19 mouse cellular contexts compared by ENCODE assay signal in the genomic region with DNA sequence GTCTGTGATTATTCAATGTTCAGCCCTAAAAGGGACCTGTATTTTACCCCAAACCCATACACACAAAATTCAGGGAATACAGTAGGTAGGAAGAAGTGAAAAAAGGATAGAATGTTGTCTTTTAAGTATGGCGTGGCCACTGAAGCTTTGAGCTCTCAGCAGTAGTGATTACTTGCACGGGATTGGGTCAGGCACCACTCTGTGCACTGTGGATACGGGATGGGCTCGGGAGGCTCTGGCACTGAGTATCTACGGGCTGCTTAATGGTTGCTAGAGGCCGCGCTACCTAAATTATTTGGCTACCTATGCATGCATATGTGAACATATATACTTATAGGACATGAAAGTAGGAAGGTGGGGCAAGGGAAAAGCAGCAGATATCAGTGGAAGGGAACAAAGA.
DNase-seq lines count a peak whose midpoint lies in the region; ATAC-seq and TF ChIP-seq lines count a peak whose summit lies in the region.
"Had no signal": no experiment of that assay in that cellular context is flagged by ENCODE, and none has a peak within 500 bp of the region (broad histone marks: within the 10 kb centered on the region; RNA-seq: fewer than 3 reads in every experiment).

No protein-coding gene starts in this region.

- no peak overlapping the region for H3K27ac ChIP-seq in hindbrain, postnatal 0 days
- no peak overlapping the region for H3K27ac ChIP-seq in hindbrain, embryonic 10.5 days
- H3K27ac ChIP-seq in midbrain, embryonic 15.5 days, result no peak overlapping the region
- H3K27ac ChIP-seq in midbrain, embryonic 13.5 days, result no peak overlapping the region
- no peak overlapping the region for H3K27ac ChIP-seq in forebrain, embryonic 16.5 days (ENCODE audit: low read length)
- no peak overlapping the region for H3K27ac ChIP-seq in neural tube, embryonic 15.5 days (replicated peaks)
- H3K27ac ChIP-seq: midbrain, embryonic 12.5 days had no signal

- H3K4me2 ChIP-seq in hindbrain, postnatal 0 days (ENCODE audit: low read depth, low read length), result no peak overlapping the region
- no peak overlapping the region for H3K4me2 ChIP-seq in midbrain, embryonic 15.5 days
- H3K4me2 ChIP-seq in midbrain, embryonic 13.5 days (replicated peaks), result no peak overlapping the region
- no peak overlapping the region for H3K4me2 ChIP-seq in forebrain, embryonic 16.5 days (ENCODE audit: low read length)
- no peak overlapping the region for H3K4me2 ChIP-seq in neural tube, embryonic 15.5 days
- H3K4me2 ChIP-seq: heart, embryonic 11.5 days; midbrain, embryonic 12.5 days had no signal

- DNase-seq in hindbrain, postnatal 0 days (ENCODE audit: low spot score), result no peak
- DNase-seq in hindbrain, embryonic 10.5 days (ENCODE audit: low spot score), result no peak
- DNase-seq in spleen, postnatal 4 days (ENCODE audit: low spot score in 2 of 2), result no peak
- DNase-seq: adrenal gland, adult 2 months; cerebellum, adult 11 months; cerebellum, adult 9-11 months; heart, adult 11 months; kidney, adult 9 months; kidney, postnatal 36 days; layer of hippocampus, postnatal 36 days; retina, postnatal 1 day; thymus, postnatal 4 days had no signal

- ATAC-seq in hindbrain, postnatal 0 days, result peak; percentile 58; the same call in 1 of the 2 replicates
- ATAC-seq in midbrain, embryonic 15.5 days (replicated peaks), result peak; percentile 62
- ATAC-seq in midbrain, embryonic 13.5 days, result no peak
- ATAC-seq in forebrain, embryonic 16.5 days, result peak; percentile 53; the same call in 1 of the 2 replicates
- ATAC-seq in neural tube, embryonic 15.5 days (ENCODE audit: low FRiP score), result peak; percentile 45; the same call in 1 of the 2 replicates
- ATAC-seq: lung, postnatal 0 days had no signal

- H3K27me3 ChIP-seq in hindbrain, postnatal 0 days (ENCODE audit: insufficient read depth, low read length), result no peaks in the 10 kb centered on the region
- H3K27me3 ChIP-seq in hindbrain, embryonic 10.5 days (ENCODE audit: insufficient read depth, poor library complexity, severe bottlenecking), result no peaks in the 10 kb centered on the region
- no peaks in the 10 kb centered on the region for H3K27me3 ChIP-seq in midbrain, embryonic 15.5 days (replicated peaks)
- no peaks in the 10 kb centered on the region for H3K27me3 ChIP-seq in midbrain, embryonic 13.5 days
- no peaks in the 10 kb centered on the region for H3K27me3 ChIP-seq in forebrain, embryonic 16.5 days (replicated peaks; ENCODE audit: control insufficient read depth, insufficient read depth, low read length)
- no peaks in the 10 kb centered on the region for H3K27me3 ChIP-seq in neural tube, embryonic 15.5 days (replicated peaks)
- H3K27me3 ChIP-seq: midbrain, embryonic 12.5 days had no signal

- H3K36me3 ChIP-seq in hindbrain, postnatal 0 days (ENCODE audit: insufficient read depth, low read length), result no peaks in the 10 kb centered on the region
- peaks cover 3% of the 10 kb centered on the region; the same call in 1 of the 2 replicates for H3K36me3 ChIP-seq in hindbrain, embryonic 10.5 days
- H3K36me3 ChIP-seq in midbrain, embryonic 15.5 days (replicated peaks), result no peaks in the 10 kb centered on the region
- H3K36me3 ChIP-seq in midbrain, embryonic 13.5 days, result no peaks in the 10 kb centered on the region
- no peaks in the 10 kb centered on the region for H3K36me3 ChIP-seq in forebrain, embryonic 16.5 days (ENCODE audit: control insufficient read depth, insufficient read depth)
- H3K36me3 ChIP-seq in neural tube, embryonic 15.5 days, result no peaks in the 10 kb centered on the region
- H3K36me3 ChIP-seq: midbrain, embryonic 12.5 days had no signal

- H3K9ac ChIP-seq in hindbrain, postnatal 0 days (replicated peaks; ENCODE audit: low read length), result no peak overlapping the region
- no peak overlapping the region for H3K9ac ChIP-seq in midbrain, embryonic 15.5 days
- H3K9ac ChIP-seq in midbrain, embryonic 13.5 days (replicated peaks), result no peak overlapping the region
- H3K9ac ChIP-seq in forebrain, embryonic 16.5 days (replicated peaks; ENCODE audit: low read depth, low read length), result no peak overlapping the region
- no peak overlapping the region for H3K9ac ChIP-seq in neural tube, embryonic 15.5 days (replicated peaks)
- H3K9ac ChIP-seq: midbrain, embryonic 12.5 days had no signal

- no peaks in the 10 kb centered on the region for H3K9me3 ChIP-seq in hindbrain, postnatal 0 days (ENCODE audit: low read length)
- no peaks in the 10 kb centered on the region for H3K9me3 ChIP-seq in hindbrain, embryonic 10.5 days
- H3K9me3 ChIP-seq in midbrain, embryonic 15.5 days, result no peaks in the 10 kb centered on the region
- H3K9me3 ChIP-seq in midbrain, embryonic 13.5 days, result no peaks in the 10 kb centered on the region
- H3K9me3 ChIP-seq in forebrain, embryonic 16.5 days (ENCODE audit: control insufficient read depth, low read length), result no peaks in the 10 kb centered on the region
- H3K9me3 ChIP-seq in neural tube, embryonic 15.5 days (replicated peaks), result no peaks in the 10 kb centered on the region
- H3K9me3 ChIP-seq: midbrain, embryonic 12.5 days had no signal

- WGBS in hindbrain, postnatal 0 days, result 82% methylated on average over 7 of the region's 7 CpGs
- 83% methylated on average over 7 of the region's 7 CpGs for WGBS in hindbrain, embryonic 10.5 days
- 82% methylated on average over 7 of the region's 7 CpGs for WGBS in midbrain, embryonic 15.5 days
- WGBS in midbrain, embryonic 13.5 days, result 85% methylated on average over 7 of the region's 7 CpGs
- 84% methylated on average over 7 of the region's 7 CpGs for WGBS in forebrain, embryonic 16.5 days
- 75% methylated on average over 7 of the region's 7 CpGs for WGBS in neural tube, embryonic 15.5 days

- H3K4me1 ChIP-seq in hindbrain, postnatal 0 days (ENCODE audit: insufficient read depth, low read length), result no peaks in the 10 kb centered on the region
- no peaks in the 10 kb centered on the region for H3K4me1 ChIP-seq in hindbrain, embryonic 10.5 days (replicated peaks)
- no peaks in the 10 kb centered on the region for H3K4me1 ChIP-seq in midbrain, embryonic 15.5 days
- H3K4me1 ChIP-seq in midbrain, embryonic 13.5 days (replicated peaks), result no peaks in the 10 kb centered on the region
- H3K4me1 ChIP-seq in forebrain, embryonic 16.5 days (replicated peaks; ENCODE audit: control insufficient read depth, insufficient read depth, low read length), result no peaks in the 10 kb centered on the region
- H3K4me1 ChIP-seq in neural tube, embryonic 15.5 days, result no peaks in the 10 kb centered on the region
- H3K4me1 ChIP-seq: midbrain, embryonic 12.5 days had no signal

- TF ChIP-seq CTCF in hindbrain, postnatal 0 days (IDR thresholded peaks at IDR 0.05; ENCODE audit: low read depth), result no peak

- H3K4me3 ChIP-seq in hindbrain, postnatal 0 days (ENCODE audit: low read length), result no peak overlapping the region
- no peak overlapping the region for H3K4me3 ChIP-seq in hindbrain, embryonic 10.5 days
- H3K4me3 ChIP-seq in midbrain, embryonic 15.5 days, result no peak overlapping the region
- no peak overlapping the region for H3K4me3 ChIP-seq in midbrain, embryonic 13.5 days (replicated peaks)
- H3K4me3 ChIP-seq in forebrain, embryonic 16.5 days (replicated peaks; ENCODE audit: low read length), result no peak overlapping the region
- H3K4me3 ChIP-seq in neural tube, embryonic 15.5 days (replicated peaks), result no peak overlapping the region
- H3K4me3 ChIP-seq: midbrain, embryonic 12.5 days had no signal
